9 mouse cellular contexts compared by ENCODE assay signal in genomic region chr13:44043494-44043885, GRCm38 (mm10).
A peak's percentile ranks its signal among the peaks of the same experiment; 100 is the strongest.
DNase-seq lines count a peak whose midpoint lies in the region; ATAC-seq and TF ChIP-seq lines count a peak whose summit lies in the region.
"Had no signal": no experiment of that assay in that cellular context is flagged by ENCODE, and none has a peak within 500 bp of the region (broad histone marks: within the 10 kb centered on the region; RNA-seq: fewer than 3 reads in every experiment).

No protein-coding gene starts in this region.

- H3K9me3 ChIP-seq in hindbrain, embryonic 10.5 days: no peaks in the 10 kb centered on the region
- no peaks in the 10 kb centered on the region for H3K9me3 ChIP-seq in neural tube, embryonic 11.5 days (ENCODE audit: control insufficient read depth, low read length)

- no peak overlapping the region for H3K9ac ChIP-seq in heart, adult 2 months (ENCODE audit: low read depth, low read length)
- H3K9ac ChIP-seq in neural tube, embryonic 11.5 days (ENCODE audit: low read length): no peak overlapping the region
- H3K9ac ChIP-seq: liver, embryonic 14.5 days had no signal

- peak overlapping the region; percentile 4; the same call in 1 of the 2 replicates for H3K4me2 ChIP-seq in neural tube, embryonic 11.5 days (ENCODE audit: low read depth)

- H3K27ac ChIP-seq in heart, adult 2 months: peak overlapping the region; percentile 18; the same call in 1 of the 2 replicates
- peak overlapping the region; percentile 24 for H3K27ac ChIP-seq in hindbrain, embryonic 10.5 days
- H3K27ac ChIP-seq in neural tube, embryonic 11.5 days (ENCODE audit: low read depth, low read length): 0 out of 2 replicates have a peak overlapping the region, but pooled peaks have one; percentile 11
- H3K27ac ChIP-seq: liver, embryonic 14.5 days had no signal

- no peak for TF ChIP-seq EP300 in heart, adult 2 months (IDR thresholded peaks at IDR 0.05; ENCODE audit: insufficient read depth, low read depth, low read length)

- TF ChIP-seq CTCF in heart, adult 2 months (IDR thresholded peaks at IDR 0.05): no peak

- H3K79me2 ChIP-seq in heart, adult 2 months (replicated peaks; ENCODE audit: control insufficient read depth, insufficient read depth, low read length): no peaks in the 10 kb centered on the region

- peaks cover 12% of the 10 kb centered on the region for H3K4me1 ChIP-seq in heart, adult 2 months (ENCODE audit: control insufficient read depth, insufficient read depth, low read length)
- H3K4me1 ChIP-seq in hindbrain, embryonic 10.5 days (replicated peaks): peaks cover 38% of the 10 kb centered on the region
- peaks cover 4% of the 10 kb centered on the region for H3K4me1 ChIP-seq in neural tube, embryonic 11.5 days (ENCODE audit: control insufficient read depth, insufficient read depth, low read length)

- no peak for DNase-seq in heart, adult 2 months
- no peak for DNase-seq in heart, adult 9 months (ENCODE audit: low spot score in 2 of 2)
- peak; percentile 77 to 85 for DNase-seq in cerebellum, postnatal 25 days
- peak; percentile 55 for DNase-seq in hindbrain, embryonic 10.5 days (ENCODE audit: low spot score)
- peak; percentile 58 for DNase-seq in neural tube, embryonic 11.5 days (ENCODE audit: low spot score)
- no peak for DNase-seq in spleen, postnatal 10 days (ENCODE audit: low spot score in 2 of 2)
- no peak for DNase-seq in kidney, adult 18-20 months
- DNase-seq in natural killer cell, adult 2 months (ENCODE audit: low spot score in 2 of 2): no peak

- intact Hi-C loops in heart, adult 2 months (cut with DNase I): no loop called here

- peak; percentile 76 for ATAC-seq in neural tube, embryonic 11.5 days (ENCODE audit: insufficient read depth, low FRiP score, low TSS enrichment)

- H3K36me3 ChIP-seq in heart, adult 2 months (ENCODE audit: control insufficient read depth, insufficient read depth, low read length): peaks cover 16% of the 10 kb centered on the region
- H3K36me3 ChIP-seq in hindbrain, embryonic 10.5 days: no peaks in the 10 kb centered on the region
- H3K36me3 ChIP-seq in neural tube, embryonic 11.5 days (ENCODE audit: control insufficient read depth, insufficient read depth, low read length): no peaks in the 10 kb centered on the region

- TF ChIP-seq POLR2A in heart, adult 2 months (IDR thresholded peaks at IDR 0.05; ENCODE audit: insufficient read depth, low read depth, low read length): no peak

- no peaks in the 10 kb centered on the region for H3K27me3 ChIP-seq in heart, adult 2 months (ENCODE audit: control insufficient read depth, insufficient read depth, low read length)
- H3K27me3 ChIP-seq in hindbrain, embryonic 10.5 days (ENCODE audit: insufficient read depth, poor library complexity, severe bottlenecking): peaks cover 61% of the 10 kb centered on the region
- no peaks in the 10 kb centered on the region for H3K27me3 ChIP-seq in neural tube, embryonic 11.5 days (ENCODE audit: control insufficient read depth, insufficient read depth, low read length)

- 25% methylated on average over 5 of the region's 5 CpGs for WGBS in heart, adult 2 months
- WGBS in hindbrain, embryonic 10.5 days: 9% methylated on average over 5 of the region's 5 CpGs
- WGBS in neural tube, embryonic 11.5 days: 6% methylated on average over 5 of the region's 5 CpGs

- H3K4me3 ChIP-seq in heart, adult 2 months: no peak overlapping the region
- no peak overlapping the region for H3K4me3 ChIP-seq in hindbrain, embryonic 10.5 days
- H3K4me3 ChIP-seq in neural tube, embryonic 11.5 days (ENCODE audit: low read depth, low read length): no peak overlapping the region

Comparison
In these comparisons a context has a peak if more than half of its experiments do, and no peak if none do; other contexts are left out.
1. DNase-seq: peak in cerebellum, postnatal 25 days (2 of 2), hindbrain, embryonic 10.5 days (single experiment) and neural tube, embryonic 11.5 days (single experiment); none in heart, adult 2 months (0 of 2), heart, adult 9 months (0 of 2), spleen, postnatal 10 days (0 of 2), kidney, adult 18-20 months (single experiment) and natural killer cell, adult 2 months (0 of 2).
2. Peak in every context shown above with its lines, with median percentiles within 50 percentile points of each other: H3K27ac ChIP-seq.